Mouse (Mus musculus) kidney, adult 11 months (tissue): ENCODE data around the gene Thop1.
"Not testable (repeated sequence)": the region's sequence is repeated elsewhere in the genome, so short reads cannot be mapped to it uniquely, and the experiment has no call there.

Experiments used
- DNase-seq: peaks from one replicate; pipeline ENCODE4 v3.0.0; 2022

Thop1 gene

GRCm38 (mm10) chr10:81069836-81070235, at the start of gene Thop1:
Thop1 (plus strand) TSS chr10:81070035.
- peak; percentile 99 for DNase-seq

DNA sequence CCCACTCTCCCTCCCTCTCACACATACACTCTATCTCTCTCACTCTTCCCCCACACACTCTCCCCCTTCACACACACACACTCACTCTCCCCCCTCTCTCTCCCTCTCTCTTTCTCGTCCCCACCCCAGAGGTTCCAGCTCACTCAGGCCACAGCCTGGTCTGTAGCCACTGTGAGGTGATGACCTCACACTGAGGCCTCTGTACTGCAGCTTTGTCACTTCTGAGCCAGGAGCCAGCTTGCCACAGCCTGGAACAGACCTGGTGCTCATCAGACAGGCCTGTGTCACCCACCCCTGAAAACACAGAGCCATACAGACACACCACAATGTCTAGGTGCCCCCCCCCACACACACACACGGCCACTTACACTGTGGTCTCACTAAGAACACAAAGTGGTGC, 49.6 kb upstream of the Thop1 start:
- DNase-seq: no peak

GRCm38 (mm10) chr10:81021547-81022110, 48.2 kb upstream of the Thop1 start:
- DNase-seq: no peak

- no peak for DNase-seq
Observed at GRCm38 (mm10) chr10:81022744-81023143, 47.1 kb upstream of the Thop1 start.

DNA sequence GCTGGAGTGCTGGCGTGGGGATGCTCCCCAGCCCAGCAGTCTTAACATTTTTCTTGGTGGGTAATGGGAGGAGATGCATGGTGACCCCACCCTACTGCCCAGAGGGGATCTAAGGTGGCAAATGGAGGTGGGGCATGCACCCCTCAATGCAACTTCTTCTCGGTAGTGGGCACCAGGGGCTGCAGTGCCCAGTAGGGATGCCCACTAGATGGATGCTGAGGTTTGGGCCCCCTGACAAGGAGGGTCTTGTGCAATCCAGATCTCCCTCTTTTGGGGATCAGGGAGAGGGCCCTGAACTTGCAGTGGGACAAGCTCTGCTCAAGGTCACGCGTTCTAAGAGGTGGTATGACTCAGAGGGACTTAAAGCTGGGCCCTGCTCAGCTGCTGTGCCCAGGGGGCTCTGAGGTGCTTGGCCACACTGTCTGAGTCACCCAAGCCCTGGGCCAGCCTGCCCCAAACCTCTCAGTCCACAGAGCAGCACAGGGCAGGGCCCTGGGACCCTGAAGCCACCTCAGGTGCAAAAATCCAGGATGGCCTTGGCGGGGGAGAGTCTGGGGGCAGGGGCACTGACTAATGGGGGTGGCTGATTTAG, 45.4 kb upstream of the Thop1 start:
- no peak for DNase-seq

GRCm38 (mm10) chr10:81025047-81025621, 44.7 kb upstream of the Thop1 start:
- no peak for DNase-seq

DNA sequence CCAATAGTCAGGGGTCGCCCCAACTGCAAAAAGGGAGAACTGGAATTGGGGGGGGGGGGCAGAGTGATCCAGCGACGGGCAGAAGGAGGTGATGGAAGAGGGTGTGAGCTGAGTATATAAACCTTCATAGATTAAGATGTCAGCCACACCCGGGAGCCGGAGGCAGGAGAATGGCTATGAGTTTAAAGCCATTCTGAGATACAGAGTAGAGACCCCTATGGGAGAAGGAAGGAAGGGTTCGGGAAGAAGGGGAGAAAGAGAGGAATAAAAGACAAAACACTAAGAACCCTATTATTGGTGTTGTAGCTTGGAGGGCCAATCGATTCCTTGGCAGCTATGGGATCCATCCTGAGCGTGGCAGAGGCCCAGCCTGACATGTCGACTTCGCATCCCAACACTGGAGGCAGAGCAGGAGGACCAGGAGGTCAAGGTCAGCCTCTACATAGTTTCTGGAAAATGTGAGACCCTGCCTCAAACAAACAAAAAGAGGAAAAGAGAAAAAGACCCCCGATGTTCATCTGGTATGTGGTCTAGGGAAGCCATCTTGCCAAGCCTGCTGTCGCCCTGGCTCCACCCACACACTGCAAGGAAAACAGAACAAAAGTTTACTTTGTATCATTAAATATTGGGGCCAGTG, 44.1 kb upstream of the Thop1 start, which contains the start of gene Diras1:
TSS of gene Diras1 (minus strand) at position 24 of the 637 bp plus-strand sequence.
- no peak for DNase-seq

GRCm38 (mm10) chr10:81026857-81027256, 43.0 kb upstream of the Thop1 start:
- no peak for DNase-seq

GRCm38 (mm10) chr10:81027331-81027730, 42.5 kb upstream of the Thop1 start:
- DNase-seq: no peak

- no peak for DNase-seq
Observed at GRCm38 (mm10) chr10:81028219-81028618, 41.6 kb upstream of the Thop1 start.

GRCm38 (mm10) chr10:81029031-81029430, 40.8 kb upstream of the Thop1 start:
- no peak for DNase-seq

- DNase-seq: no peak
Observed at GRCm38 (mm10) chr10:81033586-81033985, 36.2 kb upstream of the Thop1 start.

DNA sequence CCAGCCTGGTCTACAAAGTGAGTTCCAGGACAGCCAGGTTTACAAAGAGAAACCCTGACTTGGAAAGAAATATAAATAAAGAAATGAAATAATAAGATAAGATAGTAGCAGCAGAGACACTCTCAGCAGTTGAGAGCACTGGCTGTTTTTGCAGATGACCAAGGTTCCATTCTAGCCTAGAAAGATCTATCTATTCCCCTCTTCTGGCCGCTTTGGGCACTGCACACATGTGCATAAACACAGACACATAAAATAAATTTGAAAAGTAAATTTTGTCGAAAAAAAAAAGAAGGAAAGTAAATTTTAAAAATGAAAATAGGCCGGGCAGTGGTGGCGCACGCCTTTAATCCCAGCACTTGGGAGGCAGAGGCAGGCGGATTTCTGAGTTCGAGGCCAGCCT, 33.6 kb upstream of the Thop1 start:
- no peak for DNase-seq

- DNase-seq: peak; percentile 98
Observed at GRCm38 (mm10) chr10:81036988-81037580, 32.8 kb upstream of the Thop1 start, which contains the start of gene Slc39a3. Slc39a3 (minus strand) TSS chr10:81037426.

DNA sequence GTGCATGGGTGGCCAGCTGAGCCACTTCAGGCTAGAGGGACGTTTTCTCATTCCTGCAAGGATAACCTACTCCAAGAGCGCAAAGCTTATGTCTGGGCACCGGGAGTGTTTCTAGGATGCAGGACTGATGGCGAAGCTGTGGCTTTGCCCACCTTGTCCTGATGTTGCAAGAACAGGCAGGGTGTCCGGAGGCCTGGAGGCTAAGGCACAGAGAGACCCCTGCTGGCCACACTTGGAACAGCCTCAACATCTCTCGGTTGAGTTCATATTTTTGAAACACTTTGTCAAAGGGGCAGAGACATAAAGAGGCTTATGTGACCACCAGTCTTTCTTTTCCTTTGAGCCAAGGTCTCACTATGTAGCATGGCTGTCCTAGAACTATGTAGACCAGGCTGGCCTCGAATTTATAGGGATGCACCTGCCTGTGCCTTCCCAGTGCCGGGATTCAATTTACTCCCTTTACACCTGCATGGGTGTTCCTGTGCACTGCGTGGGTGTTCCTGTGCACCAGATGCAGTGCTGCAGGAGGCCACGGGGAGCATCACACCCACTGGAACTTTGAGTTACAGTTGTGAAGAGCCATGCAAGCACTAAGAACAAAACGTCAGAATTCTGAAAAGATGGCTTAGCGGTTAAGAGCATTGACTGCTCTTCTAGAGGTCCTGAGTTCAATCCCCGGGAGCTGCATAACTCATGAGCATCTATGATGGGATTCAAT, 28.2 kb upstream of the Thop1 start:
- DNase-seq: peak; percentile 28

GRCm38 (mm10) chr10:81045246-81045645, 24.6 kb upstream of the Thop1 start:
- DNase-seq: not testable (repeated sequence)

- DNase-seq: no peak
Observed at GRCm38 (mm10) chr10:81050645-81051044, 19.2 kb upstream of the Thop1 start.

- DNase-seq: no peak
Observed at GRCm38 (mm10) chr10:81051133-81051532, 18.7 kb upstream of the Thop1 start.

DNA sequence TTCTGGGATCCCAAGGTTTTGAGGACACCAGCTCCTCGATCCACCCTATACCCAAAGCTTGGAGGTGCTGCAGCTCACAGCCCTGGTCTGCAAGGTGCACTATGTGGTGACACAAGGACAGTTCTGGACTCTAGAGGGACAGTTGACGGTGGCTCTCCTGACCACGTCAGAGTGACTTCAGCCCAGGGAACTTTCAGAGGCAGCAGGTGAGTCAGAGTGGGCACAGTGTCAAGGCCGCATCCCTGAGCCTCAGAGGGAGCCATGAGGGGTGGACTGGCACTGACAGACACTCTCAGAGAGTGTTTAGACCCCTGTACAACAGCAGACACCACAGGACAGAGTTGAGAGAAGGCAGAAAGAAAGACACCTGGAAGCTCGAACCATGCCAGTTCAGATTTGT, 17.3 kb upstream of the Thop1 start:
- DNase-seq: no peak

DNA sequence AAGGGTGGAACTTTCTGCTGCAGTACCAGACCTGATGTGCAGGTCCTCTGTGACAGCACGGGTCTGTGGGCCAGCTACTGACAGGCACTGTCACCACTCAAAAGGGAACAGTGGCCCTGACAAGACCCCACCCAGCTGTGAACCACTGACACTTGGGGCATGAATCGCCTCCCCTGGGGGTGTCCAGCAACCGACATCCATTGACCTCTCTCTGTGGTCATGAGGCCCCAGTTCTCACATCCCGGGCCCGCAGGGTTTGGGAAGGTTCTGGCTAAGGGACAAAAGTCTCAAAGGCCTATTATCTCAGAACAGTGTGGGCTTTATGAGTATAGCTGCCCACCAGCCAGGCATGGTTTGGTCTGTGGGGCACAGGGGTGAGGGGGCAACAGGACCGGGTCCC, 14.7 kb upstream of the Thop1 start:
- DNase-seq: no peak

DNA sequence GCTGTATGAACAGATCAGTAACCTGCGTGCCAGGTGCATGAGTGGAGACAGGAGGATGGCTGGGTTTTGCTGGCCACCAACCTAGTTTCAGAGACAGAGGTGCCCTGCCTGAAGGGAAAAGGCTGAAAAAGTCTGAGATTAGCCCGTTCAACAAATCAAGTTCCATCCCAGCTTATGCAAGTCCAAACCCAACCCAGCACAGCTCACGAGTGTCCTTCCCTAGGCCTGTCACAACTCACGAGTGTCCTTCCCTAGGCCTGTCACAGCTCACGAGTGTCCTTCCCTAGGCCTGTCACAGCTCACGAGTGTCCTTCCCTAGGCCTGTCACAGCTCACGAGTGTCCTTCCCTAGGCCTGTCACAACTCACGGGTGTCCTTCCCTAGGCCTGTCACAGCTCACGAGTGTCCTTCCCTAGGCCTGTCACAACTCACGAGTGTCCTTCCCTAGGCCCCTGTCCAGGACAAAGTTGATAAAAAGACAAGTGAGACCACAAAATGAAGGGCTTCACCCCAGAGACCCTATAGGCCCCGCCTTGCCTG, 14.0 kb upstream of the Thop1 start:
- not testable (repeated sequence) for DNase-seq

- no peak for DNase-seq
Observed at GRCm38 (mm10) chr10:81057406-81058130, 12.3 kb upstream of the Thop1 start.
